Mouse (Mus musculus): ENCODE measurements around the gene Prrt1.

DNA sequence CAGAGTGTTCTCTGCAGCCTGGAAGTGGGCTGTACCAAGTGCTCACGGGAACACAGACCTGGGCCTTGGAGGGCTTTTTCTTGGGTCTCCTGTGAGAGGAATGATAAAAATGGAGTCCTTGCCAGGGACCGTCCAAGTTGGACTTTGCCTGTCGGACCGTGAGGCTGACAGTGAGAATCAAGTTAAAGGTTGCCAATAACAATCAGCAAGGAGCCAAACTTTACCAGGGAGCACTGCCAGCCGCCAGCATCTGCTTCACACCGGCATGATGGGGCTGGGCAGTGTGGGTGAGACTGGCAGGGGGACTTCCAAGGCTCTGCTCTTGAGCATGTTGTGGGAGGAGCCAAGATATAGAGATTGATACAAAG is 46.7 kb downstream of the Prrt1 start:
- TF ChIP-seq CTCF (IDR thresholded peaks at IDR 0.05; ENCODE audit: borderline replicate concordance, insufficient read depth, low read depth, low read length) (no peak), POLR2A (IDR thresholded peaks at IDR 0.05; ENCODE audit: borderline replicate concordance, insufficient read depth, low read length) (no peak)

Measured in cerebellum, adult 2 months (tissue).